Mouse (Mus musculus) hindbrain, embryonic 14.5 days (tissue): ENCODE measurements at regions not wholly inside any gene's neighbourhood (a gene's known extent, or its start where the extent isn't known, plus 50 kb on each side); places are given as distances from the start of the nearest gene placed in this dataset.
A peak's percentile ranks its signal among the peaks of the same experiment; 100 is the strongest.

Experiments used
- ATAC-seq: fragments of 200-750 bp; cut with Nextera tagmentation; 2 replicates; pipeline ENCODE4 v1.8.0; 2017; ENCODE audit warnings: moderate number of reproducible peaks, mild to moderate bottlenecking, moderate TSS enrichment, moderate library complexity; ENCODE audit not compliant: low FRiP score
- DNase-seq: peaks from one replicate; pipeline ENCODE4 v3.0.0-alpha.2; 2015; ENCODE audit warnings: low spot score
- H3K27ac ChIP-seq: fragments of 300-500 bp; sonication (generic); 2 replicates; pipeline ENCODE4 v1.5.1; 2014; ENCODE audit warnings: mild to moderate bottlenecking, moderate library complexity
- H3K27me3 ChIP-seq: fragments of 300-500 bp; sonication (generic); 2 replicates; pipeline ENCODE4 v1.6.1; 2014; ENCODE audit warnings: mild to moderate bottlenecking, low read length, mixed read lengths; ENCODE audit not compliant: control insufficient read depth, insufficient read depth
- H3K36me3 ChIP-seq: fragments of 300-500 bp; sonication (generic); replicated peaks from 2 replicates; pipeline ENCODE4 v1.6.1; 2014; ENCODE audit not compliant: control insufficient read depth, insufficient read depth
- H3K4me1 ChIP-seq: fragments of 300-500 bp; sonication (generic); replicated peaks from 2 replicates; pipeline ENCODE4 v1.6.1; 2014; ENCODE audit warnings: antibody characterized with exemption, low read length, mixed read lengths; ENCODE audit not compliant: control insufficient read depth, insufficient read depth
- H3K4me2 ChIP-seq: fragments of 300-500 bp; sonication (generic); replicated peaks from 2 replicates; pipeline ENCODE4 v1.6.1; 2014; ENCODE audit warnings: mild to moderate bottlenecking, moderate library complexity
- H3K4me3 ChIP-seq: fragments of 300-500 bp; sonication (generic); replicated peaks from 2 replicates; pipeline ENCODE4 v1.5.1; 2014; ENCODE audit warnings: mild to moderate bottlenecking, low read length
- H3K9ac ChIP-seq: fragments of 300-500 bp; sonication (generic); 2 replicates; pipeline ENCODE4 v1.6.1; 2014
- H3K9me3 ChIP-seq: fragments of 300-500 bp; sonication (generic); 2 replicates; pipeline ENCODE4 v1.6.1; 2016; ENCODE audit warnings: low read length; ENCODE audit not compliant: control insufficient read depth
- WGBS: fragments of 180-500 bp; shearing (Covaris S2); extraction: QIAGEN DNeasy Blood & Tissue Kit; methylation state at CpG from one replicate; pipeline ENCODE4 v1.1.7; 2014; 5-methylcytosine and 5-hydroxymethylcytosine counted together

GRCm38 (mm10) chr5:64610562-64611405 is 192.4 kb upstream of the Klf3 start:
- Histone ChIP-seq H3K27ac (no peak overlapping the region), H3K4me1 (0 out of 2 replicates have a peak, but pooled peaks cover 7% of the 10 kb centered on the region), H3K9ac (no peak overlapping the region), H3K36me3 (no peaks in the 10 kb centered on the region), H3K27me3 (no peaks in the 10 kb centered on the region), H3K4me2 (no peak overlapping the region), H3K9me3 (no peaks in the 10 kb centered on the region), H3K4me3 (no peak overlapping the region)
- WGBS, result 10% methylated on average over 12 of the region's 13 CpGs
- DNase-seq, result peak; percentile 42
- peak; percentile 62; the same call in 1 of the 2 replicates for ATAC-seq

GRCm38 (mm10) chr5:64612017-64612416 is 191.2 kb upstream of the Klf3 start:
- 89% methylated on average over 7 of the region's 7 CpGs for WGBS
- Histone ChIP-seq H3K36me3 (no peaks in the 10 kb centered on the region), H3K27me3 (no peaks in the 10 kb centered on the region), H3K9me3 (no peaks in the 10 kb centered on the region), H3K4me3 (no peak overlapping the region), H3K27ac (no peak overlapping the region), H3K4me1 (0 out of 2 replicates have a peak, but pooled peaks cover 7% of the 10 kb centered on the region), H3K4me2 (no peak overlapping the region), H3K9ac (no peak overlapping the region)
- ATAC-seq (no peak), DNase-seq (no peak)

DNA sequence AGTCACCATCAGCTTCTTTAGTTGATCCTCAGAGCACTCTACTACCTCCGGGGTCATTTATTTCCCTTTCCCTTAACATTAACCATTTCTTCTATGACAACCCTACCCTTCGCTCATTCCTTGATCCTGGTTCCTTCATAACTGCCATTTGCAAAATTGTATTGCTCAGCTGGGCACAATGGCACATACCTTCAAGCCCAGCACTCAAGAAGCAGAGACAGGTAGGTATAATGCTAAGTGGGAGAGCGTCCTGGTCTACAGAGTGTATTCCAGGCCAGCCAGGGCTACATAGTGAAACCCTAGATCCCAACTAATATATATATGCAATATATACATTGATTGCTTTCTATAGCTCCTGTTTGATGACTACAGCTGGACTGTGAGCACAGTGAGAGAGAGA is 189.5 kb upstream of the Klf3 start:
- no peak overlapping the region for H3K4me2 ChIP-seq
- no peak overlapping the region for H3K4me3 ChIP-seq
- no peaks in the 10 kb centered on the region for H3K9me3 ChIP-seq
- no peaks in the 10 kb centered on the region for H3K36me3 ChIP-seq
- H3K27me3 ChIP-seq, result no peaks in the 10 kb centered on the region
- ATAC-seq, result no peak
- H3K9ac ChIP-seq, result no peak overlapping the region
- no peak overlapping the region for H3K27ac ChIP-seq
- WGBS, result 97% methylated on average over 3 of the region's 3 CpGs
- 0 out of 2 replicates have a peak, but pooled peaks cover 7% of the 10 kb centered on the region for H3K4me1 ChIP-seq
- DNase-seq, result no peak

GRCm38 (mm10) chr5:64618126-64618525 is 185.1 kb upstream of the Klf3 start:
- 75% methylated on average over 5 of the region's 5 CpGs for WGBS
- Histone ChIP-seq H3K4me3 (no peak overlapping the region), H3K9ac (no peak overlapping the region)

GRCm38 (mm10) chr5:64619752-64620151 is 183.4 kb upstream of the Klf3 start:
- Histone ChIP-seq H3K9ac (no peak overlapping the region), H3K4me1 (no peaks in the 10 kb centered on the region), H3K4me2 (no peak overlapping the region), H3K27ac (no peak overlapping the region), H3K27me3 (no peaks in the 10 kb centered on the region), H3K9me3 (no peaks in the 10 kb centered on the region), H3K36me3 (no peaks in the 10 kb centered on the region), H3K4me3 (no peak overlapping the region)
- no peak for DNase-seq
- no peak for ATAC-seq
- WGBS, result 90% methylated on average over 5 of the region's 5 CpGs

More at GRCm38 (mm10) chr5:64618126-64618525, 185.1 kb upstream of the Klf3 start:
- DNase-seq (no peak), ATAC-seq (no peak)
- Histone ChIP-seq H3K9me3 (no peaks in the 10 kb centered on the region), H3K4me1 (no peaks in the 10 kb centered on the region), H3K27ac (no peak overlapping the region), H3K36me3 (no peaks in the 10 kb centered on the region), H3K27me3 (no peaks in the 10 kb centered on the region), H3K4me2 (no peak overlapping the region)

DNA sequence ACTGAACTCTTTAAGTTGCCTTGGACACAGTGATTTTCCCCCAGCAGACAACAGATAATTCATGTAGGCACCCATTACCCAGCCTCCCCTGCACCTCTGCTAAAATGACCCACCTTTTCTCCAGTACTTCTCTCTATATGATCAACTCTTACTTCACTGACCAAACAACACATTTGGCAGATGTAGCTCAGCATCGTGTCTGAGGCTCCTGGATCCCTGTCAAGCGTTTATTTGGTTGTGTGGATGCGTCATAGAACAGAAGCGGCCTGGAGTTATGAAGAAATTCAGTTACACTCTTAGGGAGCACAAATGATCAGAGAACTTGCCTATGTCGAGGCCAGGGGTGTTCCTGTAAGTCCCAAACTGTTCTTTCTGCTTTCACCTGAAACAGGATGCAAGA is 182.5 kb upstream of the Klf3 start:
- H3K4me1 ChIP-seq, result no peaks in the 10 kb centered on the region
- no peak overlapping the region for H3K4me2 ChIP-seq
- H3K27ac ChIP-seq, result no peak overlapping the region
- no peaks in the 10 kb centered on the region for H3K36me3 ChIP-seq
- H3K4me3 ChIP-seq, result no peak overlapping the region
- WGBS, result 92% methylated on average over 5 of the region's 5 CpGs
- no peak overlapping the region for H3K9ac ChIP-seq
- ATAC-seq, result no peak
- DNase-seq, result no peak
- H3K9me3 ChIP-seq, result no peaks in the 10 kb centered on the region
- no peaks in the 10 kb centered on the region for H3K27me3 ChIP-seq

GRCm38 (mm10) chr5:64621386-64621785 is 181.8 kb upstream of the Klf3 start:
- no peaks in the 10 kb centered on the region for H3K4me1 ChIP-seq
- WGBS, result 100% methylated on average over 1 of the region's 1 CpGs
- H3K27me3 ChIP-seq, result no peaks in the 10 kb centered on the region
- no peak overlapping the region for H3K27ac ChIP-seq
- ATAC-seq, result no peak
- DNase-seq, result no peak
- no peak overlapping the region for H3K9ac ChIP-seq
- no peak overlapping the region for H3K4me3 ChIP-seq
- no peaks in the 10 kb centered on the region for H3K36me3 ChIP-seq
- no peak overlapping the region for H3K4me2 ChIP-seq
- H3K9me3 ChIP-seq, result no peaks in the 10 kb centered on the region

GRCm38 (mm10) chr5:64623653-64624052 is 179.5 kb upstream of the Klf3 start:
- DNase-seq (no peak), ATAC-seq (no peak)
- 49% methylated on average over 3 of the region's 3 CpGs for WGBS

DNA sequence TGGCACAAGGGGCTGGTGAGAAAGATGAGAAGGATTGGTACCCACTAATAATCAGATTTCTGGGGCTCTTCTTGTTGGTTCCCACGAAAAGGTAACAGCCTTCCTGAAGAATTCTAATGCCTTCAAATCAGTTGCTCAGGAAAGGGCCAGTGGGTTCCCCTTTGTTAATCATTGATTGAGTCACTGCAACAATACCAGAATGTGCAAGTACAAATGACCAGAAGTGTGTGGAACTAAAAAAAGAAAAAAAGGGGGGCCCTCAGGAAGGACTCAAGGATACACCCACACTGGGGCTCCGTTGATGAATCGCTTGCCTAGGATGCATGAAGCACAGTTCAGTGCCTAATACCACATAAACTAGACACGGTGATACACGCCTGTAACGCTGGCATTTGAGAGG is 179.0 kb upstream of the Klf3 start:
- no peak overlapping the region for H3K4me2 ChIP-seq
- H3K27ac ChIP-seq, result no peak overlapping the region
- ATAC-seq, result no peak
- no peaks in the 10 kb centered on the region for H3K36me3 ChIP-seq
- no peak overlapping the region for H3K4me3 ChIP-seq
- H3K9me3 ChIP-seq, result no peaks in the 10 kb centered on the region
- no peak for DNase-seq
- WGBS, result 74% methylated on average over 6 of the region's 6 CpGs
- no peaks in the 10 kb centered on the region for H3K4me1 ChIP-seq
- H3K27me3 ChIP-seq, result no peaks in the 10 kb centered on the region
- no peak overlapping the region for H3K9ac ChIP-seq

More at GRCm38 (mm10) chr5:64623653-64624052, 179.5 kb upstream of the Klf3 start:
- no peaks in the 10 kb centered on the region for H3K9me3 ChIP-seq
- no peak overlapping the region for H3K9ac ChIP-seq
- H3K4me3 ChIP-seq, result no peak overlapping the region
- H3K27me3 ChIP-seq, result no peaks in the 10 kb centered on the region
- no peaks in the 10 kb centered on the region for H3K36me3 ChIP-seq
- no peak overlapping the region for H3K4me2 ChIP-seq
- no peaks in the 10 kb centered on the region for H3K4me1 ChIP-seq
- H3K27ac ChIP-seq, result no peak overlapping the region
